Mouse (Mus musculus) cerebellum, adult 18-20 months (tissue): ENCODE measurements around the gene Dtx3.
"Not testable (repeated sequence)": the region's sequence is repeated elsewhere in the genome, so short reads cannot be mapped to it uniquely, and the experiment has no call there.

Source experiments
- DNase-seq, 2 experiments: peaks; one replicate each; pipeline ENCODE4 v3.0.0; 2021

Gene Dtx3

DNA sequence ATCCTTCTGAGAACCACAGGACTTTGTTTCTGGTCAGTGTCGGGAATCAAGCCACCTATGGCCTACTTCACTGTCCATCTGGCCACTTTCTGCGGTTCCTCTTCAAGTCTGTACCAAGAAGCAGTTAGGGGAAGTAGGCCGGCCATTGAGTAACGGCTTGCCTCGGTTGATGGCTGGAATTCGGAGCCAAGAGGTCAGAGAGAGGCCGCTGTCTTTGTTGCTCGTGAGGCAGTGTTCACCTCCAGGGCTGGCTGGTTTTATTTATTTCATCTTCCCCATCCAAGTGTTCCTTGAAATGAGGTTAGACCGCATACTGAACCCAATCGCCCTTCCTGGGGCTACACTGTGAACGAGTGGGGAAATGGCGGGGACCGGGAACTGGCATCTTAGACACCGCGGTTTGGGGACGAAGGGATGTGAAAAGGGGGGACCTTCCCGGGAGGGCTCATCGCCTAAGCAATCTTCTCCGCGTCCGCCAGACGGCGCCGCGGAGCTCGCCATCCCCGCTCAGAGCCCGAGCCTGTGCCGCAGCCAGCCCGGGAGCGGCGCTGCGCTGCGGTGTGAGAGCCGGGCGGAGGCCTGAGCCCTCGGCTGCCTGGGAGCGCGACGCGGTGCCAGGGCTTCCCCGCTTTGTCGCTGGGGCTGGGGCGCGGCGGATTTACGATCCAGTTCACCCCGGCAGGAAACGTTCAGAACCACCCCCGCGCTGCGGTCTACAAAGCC, 30.7 kb downstream of the Dtx3 start, which contains the start of gene B4galnt1:
Gene B4galnt1 (plus strand): TSS at position 595 of the 723 bp plus-strand sequence.
- DNase-seq: peak; percentile 84 to 92

GRCm38 (mm10) chr10:127164190-127164589, 31.3 kb downstream of the Dtx3 start:
- DNase-seq: peak in 1 of 2 experiments; percentile 4

GRCm38 (mm10) chr10:127162771-127163261, 32.7 kb downstream of the Dtx3 start:
- DNase-seq: not testable (repeated sequence)

GRCm38 (mm10) chr10:127160728-127161127, 34.8 kb downstream of the Dtx3 start:
- no peak for DNase-seq

DNA sequence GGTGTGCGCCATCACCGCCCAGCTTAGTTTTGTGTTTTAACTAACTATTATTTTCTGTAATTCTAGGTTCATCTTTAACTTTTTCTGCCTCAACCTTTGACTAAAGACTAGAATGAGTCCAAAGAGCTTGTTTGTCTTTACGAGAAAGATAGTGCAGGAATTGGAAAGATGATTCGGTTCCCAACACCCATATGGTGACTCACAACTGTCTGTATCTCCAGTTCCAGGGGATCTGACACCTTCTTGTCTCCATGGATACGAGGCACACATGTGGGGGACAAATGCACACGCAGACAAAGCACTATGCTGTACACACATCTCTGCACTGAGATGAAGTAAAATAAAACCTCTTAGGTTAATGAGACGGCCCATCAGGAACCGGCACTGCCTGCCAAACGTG, 35.4 kb downstream of the Dtx3 start:
- no peak for DNase-seq

DNA sequence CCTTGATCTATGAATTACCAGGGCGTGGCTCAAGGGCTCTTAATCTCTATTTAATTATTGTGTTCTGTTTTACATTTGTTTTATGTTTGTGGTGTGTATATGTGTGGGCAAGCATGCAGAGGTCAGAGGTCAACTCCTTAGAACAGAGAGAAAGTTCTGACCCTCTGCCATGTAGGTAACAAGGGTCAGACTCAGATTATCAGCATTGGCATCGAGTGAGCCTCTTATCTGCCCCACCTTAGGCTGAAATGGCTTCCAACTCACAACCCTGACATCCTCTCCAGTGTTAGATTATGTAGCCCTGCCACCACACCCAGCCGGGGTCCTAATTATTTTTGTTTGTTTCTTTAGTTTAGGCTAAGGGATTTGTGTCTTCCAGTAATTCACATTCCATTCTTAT, 37.1 kb downstream of the Dtx3 start:
- no peak for DNase-seq

DNA sequence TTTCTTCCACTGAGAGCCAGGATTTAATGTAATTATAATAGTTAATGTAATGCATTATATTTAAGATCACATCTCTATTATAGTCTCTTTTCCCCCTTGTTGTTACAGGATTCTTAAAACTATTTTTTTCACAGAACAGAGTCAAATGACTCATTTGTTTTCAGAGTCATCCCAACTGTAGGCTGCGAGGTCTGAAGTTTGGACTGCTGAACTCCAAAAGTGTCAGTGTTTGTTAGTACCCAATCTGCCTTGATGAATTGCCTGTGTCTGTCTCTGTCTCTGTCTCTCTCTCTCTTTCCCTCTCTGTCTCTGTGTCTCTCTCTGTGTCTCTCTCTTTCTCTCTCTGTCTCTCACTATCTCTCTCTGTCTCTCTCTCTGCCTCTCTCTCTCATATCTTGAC, 39.0 kb downstream of the Dtx3 start:
- DNase-seq: no peak

DNA sequence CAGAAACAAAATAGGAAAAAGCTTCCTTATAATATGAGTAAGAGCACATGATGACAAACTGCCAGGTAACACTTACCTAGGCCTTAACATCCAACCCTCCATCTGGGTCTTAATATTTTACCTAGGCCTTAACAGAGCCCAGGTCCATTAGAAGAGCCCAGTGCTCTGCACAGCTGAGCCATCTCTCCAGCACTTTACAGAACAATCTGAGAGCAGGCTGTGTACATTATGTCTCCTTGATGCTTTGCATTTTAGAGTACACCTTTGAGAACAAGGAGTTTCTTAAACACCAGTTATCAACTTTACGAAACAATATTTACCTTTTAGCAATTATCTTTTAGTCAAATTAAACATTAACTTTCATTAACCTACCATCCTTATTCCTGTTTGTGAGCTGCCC, 39.4 kb downstream of the Dtx3 start:
- DNase-seq: no peak

DNA sequence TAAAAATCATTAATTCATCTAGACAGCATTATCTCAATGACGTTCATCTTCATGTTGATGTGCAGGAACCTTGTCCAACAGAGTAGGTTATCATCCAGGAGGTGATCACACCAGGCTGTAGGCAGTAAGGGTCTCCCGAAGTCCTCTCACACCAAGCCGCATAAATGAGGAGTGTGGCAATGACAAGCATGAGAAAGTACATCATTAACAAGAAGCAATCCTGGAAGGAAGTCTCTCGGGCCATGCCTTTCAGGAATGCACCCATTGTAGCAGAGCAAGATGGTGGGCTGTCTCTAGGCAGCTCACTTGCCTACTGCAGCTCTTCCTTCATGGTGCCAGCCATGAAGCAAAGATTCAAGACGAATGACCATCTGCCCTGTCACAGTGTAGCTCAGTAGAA, 40.9 kb downstream of the Dtx3 start:
- no peak for DNase-seq

DNA sequence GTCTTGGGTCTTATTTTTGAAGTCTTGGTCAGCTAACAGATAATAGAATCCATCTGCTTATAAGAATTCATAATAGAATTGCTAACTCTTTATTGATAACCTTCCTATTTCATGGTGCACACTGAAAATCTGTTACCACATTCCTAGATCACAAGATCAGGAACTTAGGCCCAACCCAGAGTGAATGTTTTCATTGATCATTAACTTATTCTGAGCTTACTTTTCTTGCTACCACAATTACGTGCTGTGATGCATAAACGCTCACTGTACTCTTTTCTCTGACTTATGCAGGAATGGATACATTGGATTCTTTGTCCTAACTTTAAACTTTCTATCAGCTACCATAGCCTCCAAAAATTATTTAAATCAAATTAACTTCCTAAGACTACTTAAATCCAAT, 41.3 kb downstream of the Dtx3 start:
- no peak for DNase-seq

GRCm38 (mm10) chr10:127153323-127153722, 42.2 kb downstream of the Dtx3 start:
- no peak for DNase-seq

GRCm38 (mm10) chr10:127152556-127152955, 43.0 kb downstream of the Dtx3 start:
- not testable (repeated sequence) for DNase-seq

DNA sequence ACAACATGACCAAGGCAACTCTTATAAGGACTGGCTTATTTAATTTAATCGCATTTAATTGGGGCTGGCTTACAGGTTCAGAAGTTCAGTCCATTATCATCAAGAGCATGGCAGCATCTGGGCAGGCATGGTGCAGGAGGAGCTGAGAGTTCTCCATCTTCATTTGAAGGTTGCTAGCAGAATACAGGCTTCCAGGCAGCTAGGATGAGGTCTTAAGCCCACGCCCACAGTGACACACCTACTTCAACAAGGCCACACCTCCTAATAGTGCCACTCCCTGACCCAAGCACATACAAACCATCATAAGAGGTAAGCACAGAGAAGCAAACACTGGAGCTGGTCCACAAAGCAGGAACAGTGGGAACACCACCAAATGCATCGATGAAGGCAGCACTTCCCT, 44.3 kb downstream of the Dtx3 start:
- not testable (repeated sequence) for DNase-seq

DNA sequence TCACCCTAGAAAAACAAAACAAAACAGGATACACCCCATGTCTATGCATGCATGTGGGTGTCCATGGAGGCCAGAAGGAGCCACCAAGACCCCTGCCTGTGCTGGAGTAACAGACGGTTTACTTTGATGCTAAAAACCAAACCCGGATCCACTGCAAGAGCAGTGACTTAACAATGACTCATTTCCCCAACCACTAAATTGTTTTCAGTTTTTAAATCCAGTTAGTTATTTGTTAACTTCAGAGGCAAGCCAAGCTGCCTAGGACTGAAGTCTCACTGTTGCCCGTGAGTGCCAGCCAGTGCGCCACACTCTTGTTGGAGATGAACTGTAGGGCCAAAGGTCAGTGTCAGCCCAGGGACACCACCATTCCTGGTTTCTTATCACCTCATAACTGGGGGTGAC, 45.1 kb downstream of the Dtx3 start:
- DNase-seq: no peak

DNA sequence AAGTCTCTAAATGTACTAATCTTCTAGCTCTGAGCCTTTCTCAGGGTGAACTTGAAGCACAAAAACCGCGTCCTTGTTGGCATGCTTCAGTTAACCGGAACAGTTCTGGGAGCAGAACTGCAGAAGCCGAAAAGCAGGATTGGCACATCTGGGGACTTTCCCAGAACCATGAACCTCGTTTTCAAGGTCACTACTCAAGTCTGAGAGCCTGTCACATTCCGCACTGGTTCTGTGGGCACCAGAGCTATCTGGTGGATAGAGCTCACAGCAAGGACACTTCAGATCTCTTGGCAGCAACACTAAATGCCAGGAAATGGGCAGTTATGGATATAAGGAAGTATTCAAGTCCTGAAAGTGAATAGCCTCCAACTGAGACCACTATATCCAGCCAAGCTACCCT, 48.4 kb downstream of the Dtx3 start:
- no peak for DNase-seq

- no peak for DNase-seq
These were observed 50.2 kb downstream of the Dtx3 start for GRCm38 (mm10) chr10:127145303-127145702.

DNA sequence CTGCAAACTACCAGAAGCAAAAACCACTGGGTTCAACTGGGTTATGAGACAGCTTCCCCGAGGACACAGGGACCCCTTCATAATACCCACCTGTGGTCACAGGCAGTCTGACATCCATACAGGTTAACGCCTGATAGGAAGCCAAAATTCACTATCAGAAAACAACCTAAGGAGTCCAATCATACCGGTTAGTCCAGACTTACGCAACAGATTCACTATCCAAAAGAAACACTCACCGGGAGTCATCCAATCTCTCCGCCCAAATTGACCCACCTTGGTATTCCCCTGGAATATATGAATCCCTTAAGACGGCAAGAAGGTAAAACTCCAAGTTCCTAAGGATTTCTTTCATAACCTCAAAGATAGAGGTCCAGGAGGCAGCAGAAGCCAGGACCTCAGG, 51.0 kb downstream of the Dtx3 start:
- DNase-seq: no peak

GRCm38 (mm10) chr10:127143228-127143627, 52.3 kb downstream of the Dtx3 start:
- DNase-seq: peak; percentile 44 to 45

- no peak for DNase-seq
These were observed 54.0 kb downstream of the Dtx3 start for GRCm38 (mm10) chr10:127141500-127141899.

- no peak for DNase-seq
These were observed 54.6 kb downstream of the Dtx3 start for GRCm38 (mm10) chr10:127140971-127141370.
